Mouse (Mus musculus) liver, embryonic 18 days (tissue): ENCODE measurements around the gene Meioc. TPM values are rescaled to one million over a fixed set of nuclear protein-coding genes. Genes with fewer than 3 reads are reported as not detected.

Experiments used
- polyA plus RNA-seq: library from polyadenylated mRNA; depleted of rRNA; stranded (reverse); fragments of >200 nt; gene quantifications from 2 replicates; pipeline ENCODE4 v1.2.3, GENCODE M21; 2012; rRNA removed

The Meioc gene
- 0.01 and 0.03 TPM in 2 replicates for polyA plus RNA-seq

DNA sequence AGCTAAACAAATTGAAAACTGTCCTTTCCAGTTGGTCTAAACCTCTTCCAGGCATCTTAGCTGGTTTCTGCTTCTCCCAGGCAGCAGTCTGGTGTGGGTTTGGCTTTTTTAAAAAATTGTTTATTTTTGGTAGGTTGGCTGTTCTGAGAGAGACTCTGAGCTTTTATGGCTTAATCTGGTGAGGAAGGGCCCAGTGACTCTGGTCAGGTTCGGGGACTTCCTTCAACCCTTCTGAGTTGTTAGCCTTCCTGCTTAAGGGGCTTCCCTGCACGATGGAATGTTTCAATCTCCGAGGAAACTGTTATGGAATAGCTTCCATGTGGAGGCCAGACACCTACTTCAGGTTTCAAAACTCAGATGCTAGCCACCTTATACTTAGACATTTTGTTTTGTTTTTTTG lies at the start of gene Meioc:
Gene Meioc, plus strand, starts transcription at position 301 of the 400 bp plus-strand sequence.

DNA sequence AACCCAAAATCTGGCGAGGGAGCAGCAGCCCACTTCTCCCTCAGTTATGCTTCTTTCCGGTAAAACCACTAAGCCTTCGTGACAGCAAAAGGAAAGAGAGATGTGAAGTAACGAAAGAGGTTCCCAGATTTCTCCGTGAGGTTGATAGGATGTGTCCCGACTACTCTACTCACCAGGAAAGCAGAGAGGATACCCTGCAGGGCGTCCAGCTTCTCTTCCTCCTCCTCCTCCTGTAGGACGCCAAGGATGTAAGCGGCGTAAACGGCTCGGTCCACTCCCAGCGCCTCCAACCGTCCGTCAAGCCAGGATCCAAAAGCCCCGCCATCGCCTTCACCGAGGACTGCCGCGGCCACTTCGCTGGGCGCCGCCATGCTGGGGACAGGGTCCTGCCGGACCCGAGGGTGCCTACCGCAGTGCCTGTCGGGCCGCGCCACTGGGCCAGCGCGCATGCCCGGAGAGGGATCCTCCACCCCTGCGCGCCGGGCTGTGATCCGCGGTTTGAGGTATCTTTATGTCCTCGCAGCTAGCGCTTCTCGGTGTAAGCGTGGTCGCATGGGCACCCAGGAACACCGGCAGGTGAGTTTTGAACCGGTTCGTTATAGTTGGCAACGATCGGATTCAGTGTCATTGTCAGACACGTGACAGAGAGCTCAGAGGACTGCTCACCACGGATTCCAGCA lies 34.0 kb downstream of the Meioc start, which contains the start of gene Ccdc43:
Gene Ccdc43, minus strand, starts transcription at position 445 of the 680 bp plus-strand sequence.

Other genes with a start within 250 kb of the Meioc start
- 54.1 and 57.5 TPM in 2 replicates for gene Grn, start 233.4 kb upstream of the Meioc start, polyA plus RNA-seq
- 1.7 and 2.3 TPM in 2 replicates for gene Fam171a2, start 216.0 kb upstream of the Meioc start, polyA plus RNA-seq
- gene Itga2b, start 193.6 kb upstream of the Meioc start, polyA plus RNA-seq = 22.7 and 27.8 TPM in 2 replicates
- 5.3 and 6.3 TPM in 2 replicates for gene Gpatch8, start 107.3 kb upstream of the Meioc start, polyA plus RNA-seq
- 0.13 and 0.16 TPM in 2 replicates for gene Gm11627, start 84.3 kb upstream of the Meioc start, polyA plus RNA-seq
- gene Fzd2, start 59.3 kb upstream of the Meioc start, polyA plus RNA-seq = 0.73 and 0.80 TPM in 2 replicates
- 7.1 and 7.6 TPM in 2 replicates for gene Ccdc43, start 34.1 kb downstream of the Meioc start, polyA plus RNA-seq
- gene Adam11, start 97.7 kb downstream of the Meioc start, polyA plus RNA-seq = 0.31 and 0.36 TPM in 2 replicates
- 1.5 and 1.6 TPM in 2 replicates for gene Gjc1, start 156.0 kb downstream of the Meioc start, polyA plus RNA-seq
- gene Higd1b, start 172.1 kb downstream of the Meioc start, polyA plus RNA-seq = not detected in 2 replicates
- gene Eftud2, start 217.3 kb downstream of the Meioc start, polyA plus RNA-seq = 24.8 and 25.6 TPM in 2 replicates
- 0.23 and 0.29 TPM in 2 replicates for gene Ccdc103, start 217.5 kb downstream of the Meioc start, polyA plus RNA-seq
- not detected in 2 replicates for gene Fam187a, start 221.5 kb downstream of the Meioc start, polyA plus RNA-seq
- 4.0 and 4.2 TPM in 2 replicates for gene Gfap, start 237.2 kb downstream of the Meioc start, polyA plus RNA-seq